Mouse (Mus musculus): ENCODE results near the gene Fmnl1. TPM values are rescaled to one million over a fixed set of nuclear protein-coding genes. Genes with fewer than 3 reads are reported as not detected.

Fmnl1 gene
- total RNA-seq (2023), result 348 to 376 TPM (median 367 TPM) in 4 replicates

GRCm38 (mm10) chr11:103170494-103171285 is at the start of gene Fmnl1:
Fmnl1 (plus strand) TSS chr11:103171107.

DNA sequence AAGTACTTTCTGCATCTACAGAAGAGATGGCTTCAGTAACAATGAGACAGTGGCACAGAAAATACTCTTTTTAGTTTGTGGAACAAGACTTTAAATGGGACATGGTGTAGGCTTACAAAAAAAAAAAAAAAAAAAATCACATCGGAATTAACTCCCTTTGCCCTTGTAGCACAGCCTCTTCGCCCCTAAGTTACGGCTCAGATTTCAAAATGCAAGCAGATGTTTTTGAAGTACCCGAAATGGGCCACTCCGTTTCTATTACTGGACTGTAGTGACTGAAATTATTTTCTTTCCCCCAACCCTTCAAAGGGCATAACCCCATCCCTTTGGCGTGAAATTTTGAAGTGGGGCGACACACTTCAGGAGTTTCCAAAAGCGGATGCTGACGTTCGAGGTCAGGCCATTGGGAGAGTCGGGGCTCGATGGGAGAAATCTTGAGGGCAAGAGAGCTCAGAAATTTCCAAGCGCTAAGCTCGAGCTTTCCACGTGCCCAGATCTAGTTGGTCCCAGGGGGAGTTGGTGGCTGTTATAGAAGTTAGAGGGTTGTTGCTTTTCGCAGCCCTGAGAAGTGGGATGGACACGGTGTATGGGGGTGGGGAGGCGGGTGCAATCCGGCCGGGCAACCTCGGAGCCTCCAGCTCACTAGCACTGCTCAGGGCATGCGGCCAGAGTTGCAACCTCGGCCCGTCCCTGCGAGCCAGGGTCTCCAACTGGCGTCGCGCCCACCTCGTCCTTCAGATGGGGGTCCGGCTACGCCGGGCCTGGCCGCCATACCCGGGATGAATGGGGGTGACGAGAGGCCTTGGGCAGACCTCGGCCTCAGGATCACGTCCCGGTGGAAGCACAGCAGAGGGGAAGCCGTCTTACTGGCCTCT is 39.0 kb upstream of the Fmnl1 start, which contains the start of gene Hexim2:
TSS of gene Hexim2 (plus strand) at position 729 of the 875 bp plus-strand sequence.

GRCm38 (mm10) chr11:103208458-103208857 is 37.6 kb downstream of the Fmnl1 start, which contains the start of gene 1700023F06Rik:
1700023F06Rik (minus strand) TSS chr11:103208558.

GRCm38 (mm10) chr11:103217790-103218516 is 47.0 kb downstream of the Fmnl1 start, which contains the start of gene Spata32:
Spata32 (minus strand) TSS chr11:103218432.

Other genes starting within 250 kb of the Fmnl1 start
- 0.38 to 0.83 TPM (median 0.46 TPM) in 4 replicates for gene Kif18b, start 246.0 kb upstream of the Fmnl1 start, total RNA-seq (2023)
- not detected in 4 replicates for gene C1ql1, start 224.4 kb upstream of the Fmnl1 start, total RNA-seq (2023)
- 64.9 to 70.9 TPM (median 67.6 TPM) in 4 replicates for gene Nmt1, start 142.9 kb upstream of the Fmnl1 start, total RNA-seq (2023)
- 13.1 to 16.8 TPM (median 14.1 TPM) in 4 replicates for gene Dcakd, start 142.8 kb upstream of the Fmnl1 start, total RNA-seq (2023)
- gene Plcd3, start 69.4 kb upstream of the Fmnl1 start, total RNA-seq (2023), result 2.2 to 3.2 TPM (median 2.7 TPM) in 4 replicates
- 46.9 to 51.0 TPM (median 48.0 TPM) in 4 replicates for gene Acbd4, start 69.4 kb upstream of the Fmnl1 start, total RNA-seq (2023)
- 58.8 to 66.9 TPM (median 59.9 TPM) in 4 replicates for gene Hexim1, start 54.9 kb upstream of the Fmnl1 start, total RNA-seq (2023)
- gene Hexim2, start 38.7 kb upstream of the Fmnl1 start, total RNA-seq (2023), result 2.2 to 7.7 TPM (median 4.4 TPM) in 4 replicates
- not detected in 4 replicates for gene 1700023F06Rik, start 37.5 kb downstream of the Fmnl1 start, total RNA-seq (2023)
- gene Spata32, start 47.3 kb downstream of the Fmnl1 start, total RNA-seq (2023), result not detected in 4 replicates
- gene Map3k14, start 96.4 kb downstream of the Fmnl1 start, total RNA-seq (2023), result 57.5 to 61.4 TPM (median 60.1 TPM) in 4 replicates
- 83.5 to 99.1 TPM (median 92.5 TPM) in 4 replicates for gene Arhgap27, start 192.6 kb downstream of the Fmnl1 start, total RNA-seq (2023)
- 79.2 to 88.3 TPM (median 84.1 TPM) in 4 replicates for gene Plekhm1, start 241.6 kb downstream of the Fmnl1 start, total RNA-seq (2023)